Mouse (Mus musculus) embryonic fibroblast, embryonic 13.5 days (primary cell): ENCODE results near the gene Lpcat3. TPM values are rescaled to one million over a fixed set of nuclear protein-coding genes. Genes with fewer than 3 reads are reported as not detected.

ENCODE experiments used
- H3K27ac ChIP-seq: 2 replicates; pipeline ENCODE4 v1.5.1; 2012; ENCODE audit warnings: low read length, control low read depth, inconsistent platforms; ENCODE audit not compliant: insufficient read depth
- H3K4me1 ChIP-seq: 2 replicates; pipeline ENCODE4 v1.6.1; 2011; ENCODE audit warnings: low read length; ENCODE audit not compliant: control insufficient read depth, insufficient read depth
- H3K4me3 ChIP-seq: 2 replicates; pipeline ENCODE4 v1.5.1; 2011; ENCODE audit warnings: mild to moderate bottlenecking, control low read depth, low read length; ENCODE audit not compliant: insufficient read depth
- CTCF ChIP-seq: IDR thresholded peaks from 2 replicates; pipeline ENCODE4 v1.5.1; 2011; ENCODE audit warnings: mild to moderate bottlenecking, control low read depth, low read length, moderate library complexity, borderline replicate concordance; ENCODE audit not compliant: insufficient read depth
- POLR2A ChIP-seq: IDR thresholded peaks from 2 replicates; pipeline ENCODE4 v1.6.1; 2011; ENCODE audit warnings: low read depth, mild to moderate bottlenecking, control low read depth, low read length, moderate library complexity
- polyA plus RNA-seq: library from polyadenylated mRNA; stranded (reverse); fragments of >200 nt; gene quantifications from 2 replicates; pipeline ENCODE4 v1.2.4, GENCODE M21; 2011; ENCODE audit warnings: low read depth; ENCODE audit not compliant: missing spikeins, insufficient read length

Gene Lpcat3
- polyA plus RNA-seq, 1 experiment: 51.4 TPM

DNA sequence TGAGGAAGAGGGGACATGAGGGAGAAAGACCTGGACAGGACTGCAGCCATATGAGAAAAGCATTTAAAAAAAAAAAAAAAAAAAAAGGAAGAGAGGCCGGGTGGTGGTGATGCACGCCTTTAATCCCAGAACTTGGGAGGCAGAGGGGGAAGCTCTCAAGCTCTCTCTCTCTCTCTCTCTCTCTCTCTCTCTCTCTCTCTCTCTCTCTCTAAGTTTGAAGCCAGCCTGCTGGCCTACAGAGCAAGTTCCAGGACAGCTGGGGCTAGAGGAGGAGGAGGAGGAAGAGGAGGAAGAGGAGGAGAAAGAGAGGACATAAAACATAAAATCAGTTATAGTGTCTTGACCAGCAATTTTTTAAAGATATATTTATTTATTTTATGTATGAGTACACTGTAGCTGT is 4.8 kb upstream of the Lpcat3 start:
- Histone ChIP-seq H3K27ac (no peak overlapping the region), H3K4me3 (no peak overlapping the region), H3K4me1 (no peaks in the 10 kb centered on the region)
- no peak for TF ChIP-seq POLR2A
- no peak for TF ChIP-seq CTCF

DNA sequence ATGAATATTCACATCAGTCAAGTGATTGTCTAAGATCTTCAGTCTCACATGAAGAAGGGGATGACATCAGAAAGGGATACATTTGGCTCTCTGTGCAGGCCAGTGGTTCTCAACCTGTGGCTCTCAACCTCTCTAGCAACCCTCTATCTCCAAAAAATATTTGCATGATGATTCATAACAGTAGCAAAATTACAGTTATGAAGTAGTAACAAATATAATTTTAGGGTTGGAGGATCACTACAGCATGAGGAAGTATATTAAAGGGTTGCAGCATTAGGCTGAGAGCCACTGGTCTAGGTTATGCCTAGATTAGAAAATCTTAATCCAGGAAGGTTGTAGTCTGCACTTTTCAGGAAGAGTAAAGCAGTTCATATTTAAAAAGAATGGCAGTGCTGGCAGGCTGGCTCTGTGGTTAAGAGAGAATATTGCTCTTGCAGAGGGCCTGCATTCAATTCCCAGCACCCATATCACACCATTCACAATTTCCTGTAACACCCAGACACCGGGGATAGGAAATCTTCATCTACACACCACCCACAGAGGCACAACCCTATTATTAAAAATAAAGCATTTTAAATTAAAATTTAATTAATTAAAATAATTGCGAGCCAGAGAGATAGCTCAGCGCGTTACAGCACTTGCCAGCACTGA is 1.5 kb upstream of the Lpcat3 start:
- H3K27ac ChIP-seq: no peak overlapping the region
- peaks cover 4% of the 10 kb centered on the region; the same call in 1 of the 2 replicates for H3K4me1 ChIP-seq

DNA sequence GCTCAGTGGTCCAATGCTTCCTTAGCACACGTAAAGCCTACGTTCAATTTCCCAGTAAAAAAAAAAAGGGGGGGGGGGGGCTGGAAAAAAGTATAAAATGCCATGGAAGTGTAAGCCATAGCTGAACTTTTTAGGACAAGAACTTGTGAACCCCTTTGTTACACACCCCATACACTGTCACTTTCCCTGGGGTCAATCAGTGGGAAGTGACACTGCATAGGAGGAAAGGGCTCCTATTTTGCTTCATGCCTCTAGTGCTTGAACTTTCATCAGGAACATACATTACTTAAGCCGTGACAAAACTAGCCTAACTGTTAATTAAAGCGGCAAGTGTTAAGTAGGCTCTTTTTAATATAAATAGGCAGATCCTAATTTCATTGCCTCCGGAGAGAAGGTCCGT is 832 bp upstream of the Lpcat3 start:
- Histone ChIP-seq H3K4me1 (peaks cover 4% of the 10 kb centered on the region; the same call in 1 of the 2 replicates), H3K27ac (peak overlapping the region; percentile 11; the same call in 1 of the 2 replicates), H3K4me3 (peak overlapping the region; percentile 83)
- no peak for TF ChIP-seq CTCF

More for the DNA sequence above, 1.5 kb upstream of the Lpcat3 start:
- TF ChIP-seq CTCF (no peak), POLR2A (no peak)
- no peak overlapping the region for H3K4me3 ChIP-seq

DNA sequence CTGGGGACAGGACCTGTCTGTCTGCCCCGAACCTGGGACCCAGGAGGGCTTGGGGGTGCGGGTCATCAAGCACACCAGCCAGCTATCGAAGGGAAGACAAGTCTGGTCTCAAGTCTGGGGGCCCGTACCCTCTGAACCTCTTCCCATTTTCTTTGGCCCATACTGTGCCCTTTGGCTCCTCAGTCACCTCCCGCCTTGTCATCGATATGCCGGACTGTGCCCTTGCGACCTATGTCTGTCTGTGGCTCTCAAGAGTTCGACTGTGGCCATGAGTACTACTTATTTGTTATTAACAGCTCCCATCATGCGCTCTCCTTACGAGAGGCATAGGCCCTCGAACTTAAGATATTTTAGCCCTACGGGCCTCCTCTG is 583 bp downstream of the Lpcat3 start:
- 0 out of 2 replicates have a peak overlapping the region, but pooled peaks have one; percentile 10 for H3K27ac ChIP-seq

DNA sequence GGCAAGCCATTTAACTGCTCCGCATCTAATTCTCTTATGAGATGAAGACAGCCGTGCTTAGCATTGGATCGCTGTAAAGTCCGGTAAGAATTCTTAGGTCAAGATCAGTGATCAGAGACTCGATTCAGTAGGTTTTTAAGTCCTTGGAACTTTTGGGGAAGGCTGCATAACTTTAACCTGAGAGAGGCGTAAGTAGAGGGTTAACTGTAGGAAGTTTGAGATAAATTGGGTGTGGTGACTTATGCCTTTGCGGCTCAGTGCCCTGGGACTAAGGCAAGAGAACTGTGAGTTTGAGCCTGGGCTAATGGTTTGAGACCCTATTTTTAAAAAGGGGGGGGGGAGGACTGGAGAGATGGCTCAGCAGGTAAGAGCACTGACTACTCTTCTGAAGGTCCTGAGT is 1.4 kb downstream of the Lpcat3 start:
- TF ChIP-seq POLR2A: no peak
- no peak for TF ChIP-seq CTCF
- no peak overlapping the region for H3K27ac ChIP-seq
- peak overlapping the region; percentile 34 for H3K4me3 ChIP-seq
- peaks cover 4% of the 10 kb centered on the region; the same call in 1 of the 2 replicates for H3K4me1 ChIP-seq

More for the DNA sequence above, 583 bp downstream of the Lpcat3 start:
- H3K4me3 ChIP-seq: peak overlapping the region; percentile 83
- peaks cover 4% of the 10 kb centered on the region; the same call in 1 of the 2 replicates for H3K4me1 ChIP-seq
- TF ChIP-seq POLR2A (no peak), CTCF (no peak)

DNA sequence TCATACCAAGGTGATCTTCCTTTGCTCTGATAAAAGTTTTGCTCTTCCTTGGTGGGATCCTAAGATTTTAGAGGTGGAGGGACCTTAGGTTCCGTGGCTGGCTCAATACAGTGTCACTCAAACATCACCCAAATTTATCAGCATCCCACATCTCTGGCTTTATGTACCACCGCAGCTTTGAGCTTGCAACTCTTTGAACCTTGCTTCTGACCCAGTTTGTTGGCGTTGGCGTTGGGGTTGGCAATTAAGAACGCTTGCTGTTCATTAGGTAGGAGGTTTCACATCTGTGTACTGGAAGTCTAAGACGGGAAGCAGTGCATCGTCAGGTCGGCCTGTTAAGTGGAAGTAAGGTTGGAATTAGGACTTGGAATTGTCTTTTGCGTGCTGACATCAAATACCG is 2.2 kb downstream of the Lpcat3 start:
- H3K27ac ChIP-seq: no peak overlapping the region
- no peak overlapping the region for H3K4me3 ChIP-seq
- TF ChIP-seq POLR2A: no peak
- TF ChIP-seq CTCF: no peak
- H3K4me1 ChIP-seq: peaks cover 4% of the 10 kb centered on the region; the same call in 1 of the 2 replicates

DNA sequence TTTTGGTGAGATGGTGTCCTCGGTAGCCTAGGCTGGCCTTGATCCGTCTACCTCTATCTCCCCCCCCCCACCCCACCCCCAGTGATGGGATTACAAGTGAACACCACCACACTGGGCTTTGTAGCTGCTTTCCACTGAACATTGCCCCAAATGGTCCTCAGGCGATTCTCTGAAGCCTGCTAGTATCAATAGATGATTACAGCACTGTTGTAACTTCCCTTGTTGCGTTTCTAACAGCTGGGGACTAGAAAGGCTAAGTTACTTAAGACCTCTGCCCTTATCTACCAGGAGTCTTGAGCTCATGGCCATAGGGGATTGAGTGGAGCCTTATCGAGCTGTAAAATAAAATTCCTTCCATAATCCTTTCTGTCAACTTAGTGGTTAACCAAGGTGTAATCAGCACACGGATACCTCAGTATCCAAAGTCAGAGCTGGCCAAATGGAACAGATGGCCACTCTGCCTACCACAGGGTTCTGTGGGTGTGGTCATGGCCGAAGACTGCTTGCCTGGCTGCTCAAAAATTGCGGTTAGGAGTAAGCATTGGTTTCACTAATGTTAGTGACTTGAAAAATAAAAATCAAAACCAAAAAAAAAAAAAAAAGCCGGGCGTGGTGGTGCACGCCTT is 6.5 kb downstream of the Lpcat3 start:
- TF ChIP-seq POLR2A (no peak), CTCF (no peak)
- Histone ChIP-seq H3K4me3 (no peak overlapping the region), H3K4me1 (peaks cover under 1% of the 10 kb centered on the region; the same call in 1 of the 2 replicates), H3K27ac (no peak overlapping the region)

DNA sequence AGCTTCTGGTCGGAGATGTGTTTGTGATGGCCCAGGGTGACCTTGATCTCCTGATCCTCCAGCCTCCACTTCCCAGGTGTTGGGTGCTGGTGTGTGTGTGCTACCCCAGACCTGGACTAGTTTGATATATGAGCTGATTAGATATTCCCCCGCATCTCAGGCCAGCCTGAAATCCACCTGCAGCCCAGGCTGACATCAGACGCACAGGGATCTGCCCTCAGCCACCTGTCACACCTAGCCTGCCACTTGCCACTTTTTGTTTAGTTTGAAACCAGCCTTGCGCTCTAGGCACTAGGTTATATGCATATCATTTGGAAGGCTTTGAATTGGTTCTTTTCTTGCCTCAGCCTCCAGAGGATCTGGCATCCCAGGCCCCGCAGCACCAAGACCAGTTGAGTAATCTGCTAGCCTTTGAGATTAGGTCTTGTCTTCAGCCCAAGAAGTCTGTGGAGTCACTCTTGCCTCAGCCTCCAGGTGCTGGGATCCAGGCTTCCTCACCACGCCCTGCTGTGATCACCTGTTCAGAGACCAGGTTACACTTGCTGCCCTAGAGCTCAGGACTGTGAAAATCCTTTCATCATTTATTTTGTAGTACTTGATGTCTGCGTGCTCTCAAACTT is 7.6 kb downstream of the Lpcat3 start:
- TF ChIP-seq CTCF (no peak), POLR2A (no peak)
- no peaks in the 10 kb centered on the region; the same call in 1 of the 2 replicates for H3K4me1 ChIP-seq
- no peak overlapping the region for H3K27ac ChIP-seq
- H3K4me3 ChIP-seq: no peak overlapping the region

DNA sequence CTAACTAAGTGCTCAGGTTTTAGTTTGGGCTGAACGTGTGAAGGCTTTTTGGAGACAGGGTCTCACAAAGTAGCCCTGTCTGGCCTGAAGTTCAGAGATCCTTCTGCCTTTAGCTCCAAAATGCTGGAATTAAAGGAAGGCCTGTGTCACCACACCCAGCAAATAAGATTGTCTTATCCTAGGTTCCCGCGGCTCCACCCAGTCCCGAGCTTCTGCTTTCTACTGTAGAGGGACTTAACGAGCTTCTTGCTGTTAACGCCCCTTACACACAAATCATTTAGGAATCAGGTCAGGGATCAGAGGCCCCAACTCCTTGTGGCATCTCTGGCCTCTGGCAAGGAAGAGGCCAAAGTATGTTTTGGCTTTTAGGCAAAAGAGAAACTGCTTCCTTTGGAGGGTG is 9.3 kb downstream of the Lpcat3 start:
- Histone ChIP-seq H3K27ac (no peak overlapping the region), H3K4me1 (no peaks in the 10 kb centered on the region; the same call in 1 of the 2 replicates), H3K4me3 (no peak overlapping the region)
- TF ChIP-seq POLR2A (no peak), CTCF (no peak)

DNA sequence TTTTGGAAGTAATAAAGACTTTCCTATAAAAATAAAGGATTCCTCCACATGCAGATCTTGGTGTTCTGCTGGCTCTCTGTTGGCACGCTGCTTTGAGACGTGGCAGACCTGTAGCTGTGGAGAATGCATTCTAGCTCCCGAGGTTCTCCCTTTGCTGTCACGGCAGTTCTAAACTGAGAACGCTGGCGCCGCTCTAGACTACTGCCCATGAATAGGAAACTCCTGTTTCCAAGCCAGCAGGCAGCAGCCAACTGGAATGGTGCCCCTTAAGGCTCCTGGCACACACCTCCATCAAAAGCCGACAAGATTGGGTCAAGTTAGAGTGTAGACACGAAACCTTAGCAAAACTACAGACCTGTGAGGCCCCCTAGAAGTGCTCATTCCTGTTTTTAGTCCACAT is 10.8 kb downstream of the Lpcat3 start:
- no peak for TF ChIP-seq CTCF
- Histone ChIP-seq H3K4me1 (no peaks in the 10 kb centered on the region; the same call in 1 of the 2 replicates), H3K27ac (no peak overlapping the region), H3K4me3 (no peak overlapping the region)
